Mouse (Mus musculus): ENCODE results near the gene Dennd4b.

DNA sequence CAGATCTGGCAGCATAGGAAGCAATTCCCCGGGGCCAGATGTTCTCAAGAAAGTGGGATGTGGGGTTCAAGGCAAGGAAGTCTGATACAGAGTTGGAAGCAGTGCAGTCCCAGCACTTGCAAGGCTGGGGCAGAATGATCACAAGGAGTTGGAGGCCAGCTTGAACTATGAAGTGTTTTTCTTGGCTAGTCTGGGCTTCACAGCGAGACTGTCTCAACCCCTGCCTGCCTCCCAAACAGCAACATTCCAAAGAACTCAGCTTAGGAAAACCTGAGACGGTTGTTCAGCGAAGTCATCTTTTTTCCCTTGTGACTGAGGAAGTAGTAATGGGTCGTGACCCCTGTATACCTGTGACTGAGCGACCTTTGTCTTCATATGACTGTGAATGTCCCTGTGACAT lies 14.2 kb upstream of the Dennd4b start:
- TF ChIP-seq FLI1 (IDR thresholded peaks at IDR 0.05; ENCODE audit: low read length), result no peak
- no peak for TF ChIP-seq GATA1 (IDR thresholded peaks at IDR 0.05; ENCODE audit: borderline replicate concordance, low read length)
